Mouse (Mus musculus): Measurements from ENCODE around the gene Adam19.

DNA sequence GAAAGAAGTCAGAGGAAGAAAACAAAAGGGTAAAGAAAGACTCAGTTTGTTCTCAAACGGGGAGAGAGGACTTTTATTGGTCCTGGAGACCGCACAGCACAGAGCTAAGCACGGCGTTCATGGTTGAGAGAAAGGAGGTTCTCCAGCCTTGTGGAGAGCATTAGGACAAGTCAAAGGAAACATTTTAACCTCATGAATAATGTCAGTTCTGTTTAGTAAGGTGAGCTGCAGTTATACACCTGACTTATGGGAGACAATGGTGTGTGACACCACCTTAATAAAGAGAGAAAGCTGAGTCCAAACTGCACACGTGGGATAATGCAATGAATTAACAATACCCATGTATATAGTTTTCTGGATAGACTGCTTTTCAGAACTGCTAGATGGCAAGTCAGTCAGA is 11.0 kb upstream of the Adam19 start:
- no peak for TF ChIP-seq POLR2A (IDR thresholded peaks at IDR 0.05; ENCODE audit: low read depth, low read length)
- no peak for TF ChIP-seq CTCF (IDR thresholded peaks at IDR 0.05; ENCODE audit: extremely low read depth, insufficient read depth, insufficient read length, insufficient replicate concordance)
